Mouse (Mus musculus) stomach, embryonic 14.5 days (tissue): ENCODE measurements around the gene Fgf22. TPM values are rescaled to one million over a fixed set of nuclear protein-coding genes. Genes with fewer than 3 reads are reported as not detected.

Source experiments
- ATAC-seq: fragments of 200-750 bp; cut with Nextera tagmentation; 2 replicates; pipeline ENCODE4 v1.8.0; 2017; ENCODE audit warnings: low read depth, moderate TSS enrichment; ENCODE audit not compliant: insufficient number of reproducible peaks, insufficient read depth, low FRiP score
- H3K27ac ChIP-seq: fragments of 300-500 bp; sonication (generic); 2 replicates; pipeline ENCODE4 v1.5.1; 2014; ENCODE audit warnings: mild to moderate bottlenecking, low read length, moderate library complexity, mixed read lengths
- H3K27me3 ChIP-seq: fragments of 300-500 bp; sonication (generic); 2 replicates; pipeline ENCODE4 v1.6.1; 2014; ENCODE audit warnings: low read length, control low read depth, mixed read lengths; ENCODE audit not compliant: control insufficient read depth, insufficient read depth
- H3K36me3 ChIP-seq: fragments of 300-500 bp; sonication (generic); 2 replicates; pipeline ENCODE4 v1.6.1; 2014; ENCODE audit warnings: mild to moderate bottlenecking, control low read depth, low read length, moderate library complexity, mixed read lengths; ENCODE audit not compliant: control insufficient read depth, insufficient read depth
- H3K4me1 ChIP-seq: fragments of 300-500 bp; sonication (generic); 2 replicates; pipeline ENCODE4 v1.6.1; 2014; ENCODE audit warnings: low read length, control low read depth, mixed read lengths; ENCODE audit not compliant: control insufficient read depth, insufficient read depth
- H3K4me2 ChIP-seq: fragments of 300-500 bp; sonication (generic); replicated peaks from 2 replicates; pipeline ENCODE4 v1.6.1; 2014; ENCODE audit warnings: low read depth, low read length, control low read depth
- H3K4me3 ChIP-seq: fragments of 300-500 bp; sonication (generic); 2 replicates; pipeline ENCODE4 v1.5.1; 2014; ENCODE audit warnings: low read depth, low read length, control low read depth
- H3K9ac ChIP-seq: fragments of 300-500 bp; sonication (generic); replicated peaks from 2 replicates; pipeline ENCODE4 v1.6.1; 2014; ENCODE audit warnings: low read depth, mild to moderate bottlenecking, control low read depth, low read length, moderate library complexity, mixed read lengths
- H3K9me3 ChIP-seq: fragments of 300-500 bp; sonication (generic); 2 replicates; pipeline ENCODE4 v1.6.1; 2016; ENCODE audit warnings: low read depth, low read length, control low read depth; ENCODE audit not compliant: control insufficient read depth
- WGBS: fragments of 180-500 bp; shearing (Covaris S2); extraction: QIAGEN DNeasy Blood & Tissue Kit; methylation state at CpG from one replicate; pipeline ENCODE4 v1.1.7; 2014; 5-methylcytosine and 5-hydroxymethylcytosine counted together
- polyA plus RNA-seq: library from polyadenylated mRNA; unstranded; fragments of >200 nt; fragmentation: Nextera tagmentation; extraction: Ambion mirVana; gene quantifications from 2 replicates; pipeline ENCODE4 v1.2.1, GENCODE M21; 2014

Gene Fgf22
- polyA plus RNA-seq, 1 experiment from 2014 or later = 0.39 TPM

DNA sequence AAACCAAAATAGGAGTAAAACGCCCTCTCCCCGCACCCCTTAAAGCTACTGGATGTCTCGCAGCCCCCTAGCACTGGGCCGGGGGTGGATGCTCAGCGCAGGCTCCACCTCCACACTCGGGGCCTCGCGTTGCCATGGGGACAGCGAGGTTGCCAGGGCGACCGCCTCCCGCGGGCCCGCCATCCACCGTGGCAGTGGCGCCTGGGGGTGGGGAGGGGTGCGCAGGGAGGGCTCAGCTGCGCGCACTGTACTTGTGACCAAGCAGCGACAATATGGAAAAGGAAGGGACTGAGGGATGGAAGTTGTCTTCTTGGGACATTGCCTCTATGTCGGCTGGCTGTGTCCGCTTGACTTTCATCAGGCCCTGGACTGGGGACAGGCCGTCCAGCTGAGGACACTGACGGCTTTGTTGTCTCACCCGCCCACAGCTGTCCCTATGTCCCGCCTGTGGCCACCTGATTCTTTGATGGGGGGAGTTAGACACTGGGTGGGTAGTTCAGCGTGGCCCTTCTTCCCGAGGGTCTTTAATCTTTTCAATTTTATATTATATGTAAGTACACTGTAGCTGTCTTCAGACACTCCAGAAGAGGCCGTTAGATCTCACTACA lies 48.9 kb downstream of the Fgf22 start:
- H3K27ac ChIP-seq = no peak overlapping the region
- peaks cover 30% of the 10 kb centered on the region for H3K4me1 ChIP-seq
- peak; percentile 23; the same call in 1 of the 2 replicates for ATAC-seq
- no peak overlapping the region for H3K9ac ChIP-seq
- H3K36me3 ChIP-seq = 0 out of 2 replicates have a peak, but pooled peaks cover under 1% of the 10 kb centered on the region
- WGBS = 17% methylated on average over 29 of the region's 29 CpGs
- no peak overlapping the region for H3K4me3 ChIP-seq
- H3K4me2 ChIP-seq = no peak overlapping the region; the same call in 1 of the 2 replicates
- H3K27me3 ChIP-seq = no peaks in the 10 kb centered on the region
- H3K9me3 ChIP-seq = no peaks in the 10 kb centered on the region

GRCm38 (mm10) chr10:79805636-79806035 lies 50.8 kb downstream of the Fgf22 start:
- ATAC-seq = no peak
- Histone ChIP-seq H3K27ac (no peak overlapping the region), H3K36me3 (peaks cover 6% of the 10 kb centered on the region; the same call in 1 of the 2 replicates), H3K9me3 (no peaks in the 10 kb centered on the region), H3K4me2 (no peak overlapping the region), H3K9ac (no peak overlapping the region), H3K4me1 (peaks cover 30% of the 10 kb centered on the region), H3K4me3 (no peak overlapping the region), H3K27me3 (no peaks in the 10 kb centered on the region)
- 47% methylated on average over 11 of the region's 11 CpGs for WGBS

GRCm38 (mm10) chr10:79806331-79806730 lies 51.5 kb downstream of the Fgf22 start:
- peaks cover 30% of the 10 kb centered on the region for H3K4me1 ChIP-seq
- no peak overlapping the region for H3K4me3 ChIP-seq
- 86% methylated on average over 9 of the region's 9 CpGs for WGBS
- H3K27me3 ChIP-seq = no peaks in the 10 kb centered on the region
- H3K36me3 ChIP-seq = peaks cover 9% of the 10 kb centered on the region; the same call in 1 of the 2 replicates
- no peak overlapping the region for H3K9ac ChIP-seq
- no peak for ATAC-seq
- H3K9me3 ChIP-seq = no peaks in the 10 kb centered on the region
- H3K27ac ChIP-seq = no peak overlapping the region
- no peak overlapping the region for H3K4me2 ChIP-seq

- no peak overlapping the region for H3K9ac ChIP-seq
- H3K9me3 ChIP-seq = no peaks in the 10 kb centered on the region
- no peak overlapping the region for H3K27ac ChIP-seq
- no peaks in the 10 kb centered on the region for H3K27me3 ChIP-seq
- WGBS = 71% methylated on average over 10 of the region's 10 CpGs
- H3K4me1 ChIP-seq = peaks cover 29% of the 10 kb centered on the region
- no peak overlapping the region for H3K4me3 ChIP-seq
- H3K36me3 ChIP-seq = peaks cover 9% of the 10 kb centered on the region; the same call in 1 of the 2 replicates
- peak; percentile 29; the same call in 1 of the 2 replicates for ATAC-seq
- no peak overlapping the region for H3K4me2 ChIP-seq
These were observed 52.1 kb downstream of the Fgf22 start for GRCm38 (mm10) chr10:79806972-79807371.

- 69% methylated on average over 11 of the region's 11 CpGs for WGBS
These were observed 53.0 kb downstream of the Fgf22 start for GRCm38 (mm10) chr10:79807826-79808225.

More at GRCm38 (mm10) chr10:79807826-79808225, 53.0 kb downstream of the Fgf22 start:
- Histone ChIP-seq H3K27ac (peak overlapping the region; percentile 12; the same call in 1 of the 2 replicates), H3K4me2 (no peak overlapping the region), H3K9ac (no peak overlapping the region), H3K9me3 (no peaks in the 10 kb centered on the region), H3K4me1 (peaks cover 21% of the 10 kb centered on the region), H3K4me3 (no peak overlapping the region), H3K36me3 (peaks cover 9% of the 10 kb centered on the region; the same call in 1 of the 2 replicates), H3K27me3 (no peaks in the 10 kb centered on the region)
- no peak for ATAC-seq

Other genes with a start within 250 kb of the Fgf22 start
- gene Plpp2, start 221.3 kb upstream of the Fgf22 start, polyA plus RNA-seq = 58.5 and 61.4 TPM in 2 replicates
- gene Mier2, start 199.9 kb upstream of the Fgf22 start, polyA plus RNA-seq = 49.0 and 55.2 TPM in 2 replicates
- not detected in 2 replicates for gene Theg, start 167.7 kb upstream of the Fgf22 start, polyA plus RNA-seq
- 0.04 and 0.13 TPM in 2 replicates for gene C2cd4c, start 141.1 kb upstream of the Fgf22 start, polyA plus RNA-seq
- 7.1 and 7.7 TPM in 2 replicates for gene Shc2, start 117.2 kb upstream of the Fgf22 start, polyA plus RNA-seq
- gene Odf3l2, start 109.3 kb upstream of the Fgf22 start, polyA plus RNA-seq = 0.20 TPM in 1 of 2 replicates, not detected in the other
- 29.7 and 30.0 TPM in 2 replicates for gene Madcam1, start 90.5 kb upstream of the Fgf22 start, polyA plus RNA-seq
- gene Tpgs1, start 85.7 kb upstream of the Fgf22 start, polyA plus RNA-seq = 64.5 and 64.8 TPM in 2 replicates
- gene Cdc34, start 72.9 kb upstream of the Fgf22 start, polyA plus RNA-seq = 88.7 and 93.6 TPM in 2 replicates
- gene Gzmm, start 66.1 kb upstream of the Fgf22 start, polyA plus RNA-seq = 1.0 and 1.6 TPM in 2 replicates
- 871 and 937 TPM in 2 replicates for gene Bsg, start 50.6 kb upstream of the Fgf22 start, polyA plus RNA-seq
- gene Hcn2, start 38.4 kb upstream of the Fgf22 start, polyA plus RNA-seq = 0.10 and 0.25 TPM in 2 replicates
- 26.3 and 31.8 TPM in 2 replicates for gene Polrmt, start 8.5 kb upstream of the Fgf22 start, polyA plus RNA-seq
- 72.1 and 77.3 TPM in 2 replicates for gene Rnf126, start 11.9 kb downstream of the Fgf22 start, polyA plus RNA-seq
- gene Fstl3, start 22.2 kb downstream of the Fgf22 start, polyA plus RNA-seq = 8.7 and 9.0 TPM in 2 replicates
- not detected in 2 replicates for gene Prss57, start 35.9 kb downstream of the Fgf22 start, polyA plus RNA-seq
- 67.0 and 78.0 TPM in 2 replicates for gene Palm, start 38.5 kb downstream of the Fgf22 start, polyA plus RNA-seq
- 27.6 and 33.1 TPM in 2 replicates for gene Misp, start 65.9 kb downstream of the Fgf22 start, polyA plus RNA-seq
- 237 and 275 TPM in 2 replicates for gene Ptbp1, start 99.4 kb downstream of the Fgf22 start, polyA plus RNA-seq
- gene Prtn3, start 119.4 kb downstream of the Fgf22 start, polyA plus RNA-seq = 2.9 and 5.6 TPM in 2 replicates
- gene Plppr3, start 119.6 kb downstream of the Fgf22 start, polyA plus RNA-seq = 41.3 and 51.7 TPM in 2 replicates
- gene Elane, start 131.2 kb downstream of the Fgf22 start, polyA plus RNA-seq = 0.88 and 3.3 TPM in 2 replicates
- not detected in 2 replicates for gene Cfd, start 135.8 kb downstream of the Fgf22 start, polyA plus RNA-seq
- 43.4 and 46.4 TPM in 2 replicates for gene Med16, start 153.8 kb downstream of the Fgf22 start, polyA plus RNA-seq
- 5.3 TPM in 1 of 2 replicates, not detected in the other for gene Gm26602, start 155.8 kb downstream of the Fgf22 start, polyA plus RNA-seq
- gene Kiss1r, start 161.9 kb downstream of the Fgf22 start, polyA plus RNA-seq = 0.81 and 1.0 TPM in 2 replicates
- 143 and 151 TPM in 2 replicates for gene R3hdm4, start 166.1 kb downstream of the Fgf22 start, polyA plus RNA-seq
- 12.7 and 14.0 TPM in 2 replicates for gene Arid3a, start 172.0 kb downstream of the Fgf22 start, polyA plus RNA-seq
- gene Wdr18, start 205.1 kb downstream of the Fgf22 start, polyA plus RNA-seq = 97.2 and 107 TPM in 2 replicates
- 0.32 and 0.36 TPM in 2 replicates for gene Grin3b, start 215.6 kb downstream of the Fgf22 start, polyA plus RNA-seq
- 15.6 and 16.7 TPM in 2 replicates for gene Tmem259, start 229.3 kb downstream of the Fgf22 start, polyA plus RNA-seq
- gene Cnn2, start 233.5 kb downstream of the Fgf22 start, polyA plus RNA-seq = 397 and 424 TPM in 2 replicates
- 3.2 and 3.6 TPM in 2 replicates for gene Abca7, start 241.4 kb downstream of the Fgf22 start, polyA plus RNA-seq